Mouse (Mus musculus): ENCODE measurements around the gene Bmper. TPM values are rescaled to one million over a fixed set of nuclear protein-coding genes. Genes with fewer than 3 reads are reported as not detected.

Bmper gene
- polyA plus RNA-seq, 1 experiment from 2014 or later = 1.6 TPM

- no peak overlapping the region for H3K9ac ChIP-seq (ENCODE audit: low read depth, low read length)
- H3K27me3 ChIP-seq (replicated peaks; ENCODE audit: control insufficient read depth, insufficient read depth, low read length) = no peaks in the 10 kb centered on the region
- H3K27ac ChIP-seq (ENCODE audit: low read depth, low read length) = no peak overlapping the region
- no peak for DNase-seq (ENCODE audit: low spot score)
- H3K4me1 ChIP-seq (replicated peaks; ENCODE audit: control insufficient read depth, insufficient read depth, low read length) = no peaks in the 10 kb centered on the region
- H3K4me3 ChIP-seq (ENCODE audit: low read depth, low read length) = no peak overlapping the region
- no peak overlapping the region for H3K4me2 ChIP-seq
- no peaks in the 10 kb centered on the region for H3K9me3 ChIP-seq (ENCODE audit: control insufficient read depth, low read length)
- H3K36me3 ChIP-seq (ENCODE audit: control insufficient read depth, insufficient read depth, low read length) = no peaks in the 10 kb centered on the region
- no peak for ATAC-seq (replicated peaks; ENCODE audit: low FRiP score)
- 87% methylated on average over 2 of the region's 2 CpGs for WGBS
These were observed 135.2 kb downstream of the Bmper start for GRCm38 (mm10) chr9:23358108-23358507.

- Histone ChIP-seq H3K4me2 (no peak overlapping the region), H3K4me1 (replicated peaks; ENCODE audit: control insufficient read depth, insufficient read depth, low read length) (no peaks in the 10 kb centered on the region), H3K4me3 (ENCODE audit: low read depth, low read length) (no peak overlapping the region), H3K27me3 (replicated peaks; ENCODE audit: control insufficient read depth, insufficient read depth, low read length) (no peaks in the 10 kb centered on the region), H3K27ac (ENCODE audit: low read depth, low read length) (no peak overlapping the region), H3K9ac (ENCODE audit: low read depth, low read length) (no peak overlapping the region), H3K9me3 (ENCODE audit: control insufficient read depth, low read length) (no peaks in the 10 kb centered on the region), H3K36me3 (ENCODE audit: control insufficient read depth, insufficient read depth, low read length) (no peaks in the 10 kb centered on the region)
- no peak for ATAC-seq (replicated peaks; ENCODE audit: low FRiP score)
- DNase-seq (ENCODE audit: low spot score) = no peak
- WGBS = 84% methylated on average over 2 of the region's 2 CpGs
These were observed 140.3 kb downstream of the Bmper start for GRCm38 (mm10) chr9:23363139-23363538.

GRCm38 (mm10) chr9:23363540-23363939 lies 140.7 kb downstream of the Bmper start:
- no peaks in the 10 kb centered on the region for H3K36me3 ChIP-seq (ENCODE audit: control insufficient read depth, insufficient read depth, low read length)
- H3K27ac ChIP-seq (ENCODE audit: low read depth, low read length) = no peak overlapping the region
- no peak overlapping the region for H3K4me3 ChIP-seq (ENCODE audit: low read depth, low read length)
- no peaks in the 10 kb centered on the region for H3K9me3 ChIP-seq (ENCODE audit: control insufficient read depth, low read length)
- H3K9ac ChIP-seq (ENCODE audit: low read depth, low read length) = no peak overlapping the region
- no peaks in the 10 kb centered on the region for H3K4me1 ChIP-seq (replicated peaks; ENCODE audit: control insufficient read depth, insufficient read depth, low read length)
- no peak overlapping the region for H3K4me2 ChIP-seq
- H3K27me3 ChIP-seq (replicated peaks; ENCODE audit: control insufficient read depth, insufficient read depth, low read length) = no peaks in the 10 kb centered on the region
- DNase-seq (ENCODE audit: low spot score) (no peak), ATAC-seq (replicated peaks; ENCODE audit: low FRiP score) (no peak)
- 79% methylated on average over 7 of the region's 7 CpGs for WGBS

- Histone ChIP-seq H3K4me1 (replicated peaks; ENCODE audit: control insufficient read depth, insufficient read depth, low read length) (no peaks in the 10 kb centered on the region), H3K36me3 (ENCODE audit: control insufficient read depth, insufficient read depth, low read length) (no peaks in the 10 kb centered on the region), H3K9me3 (ENCODE audit: control insufficient read depth, low read length) (no peaks in the 10 kb centered on the region), H3K4me3 (ENCODE audit: low read depth, low read length) (no peak overlapping the region), H3K9ac (ENCODE audit: low read depth, low read length) (no peak overlapping the region), H3K27ac (ENCODE audit: low read depth, low read length) (no peak overlapping the region), H3K4me2 (no peak overlapping the region), H3K27me3 (replicated peaks; ENCODE audit: control insufficient read depth, insufficient read depth, low read length) (no peaks in the 10 kb centered on the region)
- DNase-seq (ENCODE audit: low spot score) (no peak), ATAC-seq (replicated peaks; ENCODE audit: low FRiP score) (no peak)
- WGBS = 78% methylated on average over 2 of the region's 2 CpGs
These were observed 141.2 kb downstream of the Bmper start for GRCm38 (mm10) chr9:23364047-23364446.

GRCm38 (mm10) chr9:23368124-23368523 lies 145.2 kb downstream of the Bmper start:
- Histone ChIP-seq H3K9me3 (ENCODE audit: control insufficient read depth, low read length) (no peaks in the 10 kb centered on the region), H3K4me1 (replicated peaks; ENCODE audit: control insufficient read depth, insufficient read depth, low read length) (no peaks in the 10 kb centered on the region), H3K27ac (ENCODE audit: low read depth, low read length) (no peak overlapping the region), H3K4me3 (ENCODE audit: low read depth, low read length) (no peak overlapping the region), H3K27me3 (replicated peaks; ENCODE audit: control insufficient read depth, insufficient read depth, low read length) (no peaks in the 10 kb centered on the region), H3K4me2 (no peak overlapping the region), H3K9ac (ENCODE audit: low read depth, low read length) (no peak overlapping the region), H3K36me3 (ENCODE audit: control insufficient read depth, insufficient read depth, low read length) (no peaks in the 10 kb centered on the region)
- no peak for ATAC-seq (replicated peaks; ENCODE audit: low FRiP score)
- no peak for DNase-seq (ENCODE audit: low spot score)

GRCm38 (mm10) chr9:23374789-23375460 lies 152.0 kb downstream of the Bmper start:
- Histone ChIP-seq H3K27ac (ENCODE audit: low read depth, low read length) (no peak overlapping the region), H3K9me3 (ENCODE audit: control insufficient read depth, low read length) (no peaks in the 10 kb centered on the region), H3K4me3 (ENCODE audit: low read depth, low read length) (no peak overlapping the region), H3K4me2 (no peak overlapping the region), H3K9ac (ENCODE audit: low read depth, low read length) (no peak overlapping the region), H3K36me3 (ENCODE audit: control insufficient read depth, insufficient read depth, low read length) (no peaks in the 10 kb centered on the region), H3K27me3 (replicated peaks; ENCODE audit: control insufficient read depth, insufficient read depth, low read length) (no peaks in the 10 kb centered on the region), H3K4me1 (replicated peaks; ENCODE audit: control insufficient read depth, insufficient read depth, low read length) (no peaks in the 10 kb centered on the region)
- WGBS = 70% methylated on average over 4 of the region's 4 CpGs
- ATAC-seq (replicated peaks; ENCODE audit: low FRiP score) (no peak), DNase-seq (ENCODE audit: low spot score) (no peak)

- Histone ChIP-seq H3K27ac (ENCODE audit: low read depth, low read length) (no peak overlapping the region), H3K9me3 (ENCODE audit: control insufficient read depth, low read length) (no peaks in the 10 kb centered on the region), H3K36me3 (ENCODE audit: control insufficient read depth, insufficient read depth, low read length) (no peaks in the 10 kb centered on the region), H3K27me3 (replicated peaks; ENCODE audit: control insufficient read depth, insufficient read depth, low read length) (no peaks in the 10 kb centered on the region), H3K4me3 (ENCODE audit: low read depth, low read length) (no peak overlapping the region), H3K9ac (ENCODE audit: low read depth, low read length) (no peak overlapping the region), H3K4me2 (no peak overlapping the region), H3K4me1 (replicated peaks; ENCODE audit: control insufficient read depth, insufficient read depth, low read length) (no peaks in the 10 kb centered on the region)
- no peak for DNase-seq (ENCODE audit: low spot score)
- 75% methylated on average over 5 of the region's 5 CpGs for WGBS
- ATAC-seq (replicated peaks; ENCODE audit: low FRiP score) = no peak
These were observed 155.2 kb downstream of the Bmper start for GRCm38 (mm10) chr9:23377831-23378730.

GRCm38 (mm10) chr9:23378731-23379170 lies 155.9 kb downstream of the Bmper start:
- Histone ChIP-seq H3K36me3 (ENCODE audit: control insufficient read depth, insufficient read depth, low read length) (no peaks in the 10 kb centered on the region), H3K27ac (ENCODE audit: low read depth, low read length) (no peak overlapping the region), H3K9me3 (ENCODE audit: control insufficient read depth, low read length) (no peaks in the 10 kb centered on the region), H3K27me3 (replicated peaks; ENCODE audit: control insufficient read depth, insufficient read depth, low read length) (no peaks in the 10 kb centered on the region), H3K4me1 (replicated peaks; ENCODE audit: control insufficient read depth, insufficient read depth, low read length) (no peaks in the 10 kb centered on the region), H3K4me2 (no peak overlapping the region), H3K9ac (ENCODE audit: low read depth, low read length) (no peak overlapping the region), H3K4me3 (ENCODE audit: low read depth, low read length) (no peak overlapping the region)
- WGBS = 49% methylated on average over 6 of the region's 6 CpGs
- ATAC-seq (replicated peaks; ENCODE audit: low FRiP score) (no peak), DNase-seq (ENCODE audit: low spot score) (no peak)

Measured in liver, embryonic 11.5 days (tissue).